Mouse (Mus musculus): ENCODE measurements around the gene Ncam1. TPM values are rescaled to one million over a fixed set of nuclear protein-coding genes. Genes with fewer than 3 reads are reported as not detected.

Gene Ncam1
- polyA plus RNA-seq, 1 experiment = 7.2 TPM

DNA sequence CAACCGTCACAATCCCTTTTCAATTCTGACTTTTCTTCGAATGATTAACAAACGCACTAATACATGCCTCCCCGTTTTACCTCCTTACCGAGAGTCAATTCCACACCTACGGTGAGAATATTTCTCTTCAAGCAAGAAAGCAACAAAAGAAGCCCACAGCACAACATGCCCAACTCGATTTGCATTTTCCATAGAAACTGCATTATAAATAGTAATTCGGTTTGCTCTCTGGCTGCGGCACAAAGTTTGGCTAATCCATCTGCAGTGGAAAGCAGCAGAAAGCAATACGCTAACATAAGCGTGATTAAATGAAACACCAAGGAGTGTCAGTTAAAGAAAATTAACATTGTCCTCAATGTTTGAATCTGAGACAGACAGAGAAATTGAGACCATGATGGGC is 177.0 kb downstream of the Ncam1 start:
- Histone ChIP-seq H3K9me3 (replicated peaks; ENCODE audit: control insufficient read depth, insufficient read depth, low read length, poor library complexity, severe bottlenecking) (no peaks in the 10 kb centered on the region), H3K36me3 (ENCODE audit: control insufficient read depth, insufficient read depth, low read length, poor library complexity, severe bottlenecking) (no peaks in the 10 kb centered on the region), H3K27me3 (ENCODE audit: control insufficient read depth, insufficient read depth, low read length, poor library complexity, severe bottlenecking) (no peaks in the 10 kb centered on the region), H3K4me1 (ENCODE audit: control insufficient read depth, insufficient read depth, low read length) (no peaks in the 10 kb centered on the region), H3K27ac (ENCODE audit: insufficient read depth, low read length) (no peak overlapping the region), H3K9ac (ENCODE audit: low read depth, poor library complexity, severe bottlenecking) (no peak overlapping the region), H3K4me3 (ENCODE audit: low read depth, low read length) (no peak overlapping the region)
- TF ChIP-seq CTCF (IDR thresholded peaks at IDR 0.05; ENCODE audit: low read depth, low read length) = no peak
- TF ChIP-seq POLR2A (IDR thresholded peaks at IDR 0.05; ENCODE audit: insufficient read depth, low read length) = no peak
- no peak for TF ChIP-seq EP300 (IDR thresholded peaks at IDR 0.05; ENCODE audit: insufficient read depth, low read depth, low read length)

DNA sequence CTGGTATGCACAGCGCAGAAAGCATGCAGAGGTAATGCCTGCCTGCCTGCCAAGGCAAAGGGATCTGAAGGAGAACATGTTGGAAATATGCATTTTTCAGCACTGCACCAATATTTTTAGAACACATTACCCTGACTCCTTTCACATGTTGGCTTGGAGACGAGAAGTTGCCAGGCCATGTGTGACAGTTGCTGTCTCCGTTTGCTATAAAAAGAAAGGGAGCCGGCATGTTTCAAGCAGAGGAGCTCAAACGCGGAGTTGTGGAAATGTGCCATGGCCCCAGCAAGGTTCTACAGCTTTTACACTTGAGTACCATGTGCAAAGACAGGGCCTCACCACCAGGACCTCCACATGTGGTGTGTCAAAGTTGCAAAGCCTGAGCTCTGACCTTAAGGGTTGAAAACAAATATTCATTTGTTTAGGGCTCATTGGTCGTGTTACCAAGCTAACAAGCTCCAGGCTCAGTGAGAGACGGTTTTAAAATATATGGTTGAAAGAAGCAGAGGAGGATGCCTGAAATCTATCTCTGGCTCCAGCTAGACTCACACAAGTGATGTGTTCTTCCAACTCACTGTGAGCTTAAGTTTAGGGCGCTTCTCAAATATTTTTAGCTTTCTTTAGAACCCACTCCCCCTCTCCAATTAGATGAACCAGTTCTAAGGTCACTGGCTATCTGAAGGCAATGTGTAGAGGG is 179.9 kb downstream of the Ncam1 start:
- Histone ChIP-seq H3K27ac (ENCODE audit: insufficient read depth, low read length) (no peak overlapping the region), H3K27me3 (ENCODE audit: control insufficient read depth, insufficient read depth, low read length, poor library complexity, severe bottlenecking) (no peaks in the 10 kb centered on the region), H3K4me1 (ENCODE audit: control insufficient read depth, insufficient read depth, low read length) (no peaks in the 10 kb centered on the region), H3K9ac (ENCODE audit: low read depth, poor library complexity, severe bottlenecking) (no peak overlapping the region), H3K4me3 (ENCODE audit: low read depth, low read length) (no peak overlapping the region), H3K9me3 (replicated peaks; ENCODE audit: control insufficient read depth, insufficient read depth, low read length, poor library complexity, severe bottlenecking) (no peaks in the 10 kb centered on the region), H3K36me3 (ENCODE audit: control insufficient read depth, insufficient read depth, low read length, poor library complexity, severe bottlenecking) (no peaks in the 10 kb centered on the region)
- TF ChIP-seq CTCF (IDR thresholded peaks at IDR 0.05; ENCODE audit: low read depth, low read length) (no peak), POLR2A (IDR thresholded peaks at IDR 0.05; ENCODE audit: insufficient read depth, low read length) (no peak), EP300 (IDR thresholded peaks at IDR 0.05; ENCODE audit: insufficient read depth, low read depth, low read length) (no peak)

DNA sequence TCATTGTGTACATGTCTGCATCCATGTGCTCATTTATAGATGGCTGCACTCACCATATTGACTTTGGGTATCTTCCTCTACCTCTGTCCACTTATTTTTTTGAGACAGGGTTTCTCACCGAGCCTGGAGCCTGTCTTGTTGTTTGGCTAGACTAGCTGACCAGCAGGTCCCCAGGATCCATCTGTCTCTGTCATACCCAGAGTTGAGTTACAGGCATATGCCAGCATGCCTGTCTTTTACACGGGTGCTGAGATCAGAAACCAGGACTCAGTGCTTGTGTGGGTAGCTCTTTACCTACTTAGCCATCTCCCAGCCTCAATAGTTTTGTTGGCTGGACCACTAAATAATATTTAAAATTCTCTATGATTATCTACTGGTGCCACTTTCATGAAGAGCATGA is 180.5 kb downstream of the Ncam1 start:
- H3K27me3 ChIP-seq (ENCODE audit: control insufficient read depth, insufficient read depth, low read length, poor library complexity, severe bottlenecking) = no peaks in the 10 kb centered on the region
- TF ChIP-seq POLR2A (IDR thresholded peaks at IDR 0.05; ENCODE audit: insufficient read depth, low read length) = no peak
- TF ChIP-seq EP300 (IDR thresholded peaks at IDR 0.05; ENCODE audit: insufficient read depth, low read depth, low read length) = no peak
- no peak for TF ChIP-seq CTCF (IDR thresholded peaks at IDR 0.05; ENCODE audit: low read depth, low read length)

DNA sequence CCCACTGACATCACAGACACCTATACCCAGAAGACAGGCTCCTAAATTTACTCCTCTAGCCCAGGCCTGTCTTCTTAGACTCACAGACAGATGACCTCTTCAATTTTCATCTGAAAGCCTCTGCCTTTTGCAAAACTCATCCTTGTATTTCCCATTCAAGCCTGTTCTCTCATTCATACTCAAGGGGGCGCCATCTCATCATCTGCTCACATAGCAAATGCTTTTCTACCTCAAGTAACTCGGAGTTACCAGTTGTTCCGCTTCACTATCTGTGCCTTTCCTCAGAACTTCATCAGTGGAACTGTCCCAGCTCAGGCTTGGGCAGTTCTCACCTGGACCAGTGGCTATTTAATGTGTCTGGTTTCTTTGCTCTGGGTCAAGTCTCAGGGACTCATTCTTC is 181.5 kb downstream of the Ncam1 start:
- no peak for TF ChIP-seq EP300 (IDR thresholded peaks at IDR 0.05; ENCODE audit: insufficient read depth, low read depth, low read length)
- no peak for TF ChIP-seq POLR2A (IDR thresholded peaks at IDR 0.05; ENCODE audit: insufficient read depth, low read length)
- TF ChIP-seq CTCF (IDR thresholded peaks at IDR 0.05; ENCODE audit: low read depth, low read length) = no peak
- no peak overlapping the region for H3K4me3 ChIP-seq (ENCODE audit: low read depth, low read length)
- no peaks in the 10 kb centered on the region for H3K4me1 ChIP-seq (ENCODE audit: control insufficient read depth, insufficient read depth, low read length)
- no peak overlapping the region for H3K9ac ChIP-seq (ENCODE audit: low read depth, poor library complexity, severe bottlenecking)
- no peaks in the 10 kb centered on the region for H3K27me3 ChIP-seq (ENCODE audit: control insufficient read depth, insufficient read depth, low read length, poor library complexity, severe bottlenecking)
- no peaks in the 10 kb centered on the region for H3K36me3 ChIP-seq (ENCODE audit: control insufficient read depth, insufficient read depth, low read length, poor library complexity, severe bottlenecking)
- H3K27ac ChIP-seq (ENCODE audit: insufficient read depth, low read length) = no peak overlapping the region
- H3K9me3 ChIP-seq (replicated peaks; ENCODE audit: control insufficient read depth, insufficient read depth, low read length, poor library complexity, severe bottlenecking) = no peaks in the 10 kb centered on the region

More for the DNA sequence above, 180.5 kb downstream of the Ncam1 start:
- no peak overlapping the region for H3K9ac ChIP-seq (ENCODE audit: low read depth, poor library complexity, severe bottlenecking)
- no peaks in the 10 kb centered on the region for H3K4me1 ChIP-seq (ENCODE audit: control insufficient read depth, insufficient read depth, low read length)
- no peaks in the 10 kb centered on the region for H3K36me3 ChIP-seq (ENCODE audit: control insufficient read depth, insufficient read depth, low read length, poor library complexity, severe bottlenecking)
- no peak overlapping the region for H3K27ac ChIP-seq (ENCODE audit: insufficient read depth, low read length)
- no peak overlapping the region for H3K4me3 ChIP-seq (ENCODE audit: low read depth, low read length)
- no peaks in the 10 kb centered on the region for H3K9me3 ChIP-seq (replicated peaks; ENCODE audit: control insufficient read depth, insufficient read depth, low read length, poor library complexity, severe bottlenecking)

DNA sequence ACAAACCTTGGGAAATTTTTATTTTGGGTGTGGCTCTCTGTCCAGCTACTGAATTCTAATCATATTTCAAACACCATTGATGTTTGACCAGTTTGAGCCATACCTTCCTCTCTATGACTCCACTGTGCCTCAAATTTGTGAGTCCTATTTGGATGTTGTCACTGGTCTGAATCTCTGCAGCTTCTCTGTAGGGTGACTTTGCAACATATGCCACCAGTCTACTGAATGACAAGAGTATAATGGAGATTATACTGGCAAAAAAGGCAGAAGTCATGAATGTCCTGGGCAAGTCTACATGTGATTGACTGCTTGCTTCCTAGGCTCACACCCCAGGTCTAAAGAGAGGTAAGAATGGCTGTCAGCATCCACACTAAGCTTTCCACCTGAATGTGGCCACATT is 186.3 kb downstream of the Ncam1 start:
- no peak overlapping the region for H3K9ac ChIP-seq (ENCODE audit: low read depth, poor library complexity, severe bottlenecking)
- TF ChIP-seq EP300 (IDR thresholded peaks at IDR 0.05; ENCODE audit: insufficient read depth, low read depth, low read length) = no peak
- TF ChIP-seq POLR2A (IDR thresholded peaks at IDR 0.05; ENCODE audit: insufficient read depth, low read length) = no peak
- no peak for TF ChIP-seq CTCF (IDR thresholded peaks at IDR 0.05; ENCODE audit: low read depth, low read length)
- H3K4me3 ChIP-seq (ENCODE audit: low read depth, low read length) = no peak overlapping the region
- no peaks in the 10 kb centered on the region for H3K27me3 ChIP-seq (ENCODE audit: control insufficient read depth, insufficient read depth, low read length, poor library complexity, severe bottlenecking)
- H3K4me1 ChIP-seq (ENCODE audit: control insufficient read depth, insufficient read depth, low read length) = no peaks in the 10 kb centered on the region
- no peak overlapping the region for H3K27ac ChIP-seq (ENCODE audit: insufficient read depth, low read length)
- H3K9me3 ChIP-seq (replicated peaks; ENCODE audit: control insufficient read depth, insufficient read depth, low read length, poor library complexity, severe bottlenecking) = no peaks in the 10 kb centered on the region
- no peaks in the 10 kb centered on the region for H3K36me3 ChIP-seq (ENCODE audit: control insufficient read depth, insufficient read depth, low read length, poor library complexity, severe bottlenecking)

DNA sequence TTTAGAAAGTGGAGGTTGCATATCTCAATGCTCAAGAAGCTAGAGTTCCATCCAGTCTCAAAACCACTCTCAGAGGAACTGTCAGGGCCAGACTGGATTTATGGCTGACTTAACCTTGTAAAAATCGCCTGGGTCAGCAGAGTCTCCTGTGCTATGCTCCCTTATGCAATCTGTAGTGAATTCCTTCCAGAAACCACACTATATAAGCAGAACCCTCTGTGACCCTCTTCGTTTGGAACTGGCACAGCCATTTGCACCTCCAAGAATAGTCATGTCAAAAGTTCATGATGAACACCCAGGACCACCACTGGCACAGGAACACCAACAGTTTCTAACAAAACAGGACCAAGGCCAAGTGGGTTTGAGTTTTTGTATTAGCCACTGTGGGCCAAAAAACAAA is 190.5 kb downstream of the Ncam1 start:
- TF ChIP-seq POLR2A (IDR thresholded peaks at IDR 0.05; ENCODE audit: insufficient read depth, low read length) = no peak
- TF ChIP-seq CTCF (IDR thresholded peaks at IDR 0.05; ENCODE audit: low read depth, low read length) = no peak
- TF ChIP-seq EP300 (IDR thresholded peaks at IDR 0.05; ENCODE audit: insufficient read depth, low read depth, low read length) = no peak
- H3K36me3 ChIP-seq (ENCODE audit: control insufficient read depth, insufficient read depth, low read length, poor library complexity, severe bottlenecking) = no peaks in the 10 kb centered on the region
- no peak overlapping the region for H3K9ac ChIP-seq (ENCODE audit: low read depth, poor library complexity, severe bottlenecking)

More for the DNA sequence above, 190.5 kb downstream of the Ncam1 start:
- Histone ChIP-seq H3K4me1 (ENCODE audit: control insufficient read depth, insufficient read depth, low read length) (no peaks in the 10 kb centered on the region), H3K27me3 (ENCODE audit: control insufficient read depth, insufficient read depth, low read length, poor library complexity, severe bottlenecking) (no peaks in the 10 kb centered on the region), H3K4me3 (ENCODE audit: low read depth, low read length) (no peak overlapping the region), H3K27ac (ENCODE audit: insufficient read depth, low read length) (no peak overlapping the region), H3K9me3 (replicated peaks; ENCODE audit: control insufficient read depth, insufficient read depth, low read length, poor library complexity, severe bottlenecking) (no peaks in the 10 kb centered on the region)
